Mouse (Mus musculus) thymus, adult 2 months (tissue): ENCODE measurements around the gene Vps33a.

Source experiments
- CTCF ChIP-seq: fragments of 200-500 bp; IDR thresholded peaks from 2 replicates; pipeline ENCODE4 v1.5.1; 2012; ENCODE audit warnings: mild to moderate bottlenecking, control low read depth, low read length, moderate library complexity, borderline replicate concordance; ENCODE audit not compliant: control insufficient read depth, poor library complexity, insufficient read depth; ENCODE audit errors: extremely low read depth
- POLR2A ChIP-seq: fragments of 200-500 bp; IDR thresholded peaks from 2 replicates; pipeline ENCODE4 v1.6.1; 2012; ENCODE audit warnings: mild to moderate bottlenecking, low read length, control low read depth, moderate library complexity; ENCODE audit not compliant: control insufficient read depth, poor library complexity, insufficient read depth; ENCODE audit errors: extremely low read depth

DNA sequence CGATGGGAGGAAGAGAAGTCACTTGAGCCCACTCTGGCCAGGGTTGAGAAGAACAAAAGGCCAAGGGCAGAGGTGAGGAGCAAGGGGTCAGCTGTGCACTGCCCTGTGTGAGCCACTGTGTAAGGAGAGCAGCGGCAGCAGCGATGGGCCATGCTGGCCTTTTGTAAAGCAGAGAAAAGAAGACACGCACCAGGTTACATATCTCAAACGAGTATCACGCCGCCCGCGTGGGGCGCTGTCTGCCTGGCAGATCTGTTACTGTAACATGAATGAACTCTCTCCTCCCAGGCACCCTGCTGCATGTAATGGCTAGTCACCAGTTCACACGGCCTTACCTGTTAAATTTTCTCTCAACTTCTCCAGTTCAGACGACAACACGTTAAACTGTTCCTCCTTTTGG is 49.6 kb upstream of the Vps33a start:
- TF ChIP-seq CTCF (no peak), POLR2A (no peak)
